Mouse (Mus musculus) stomach, postnatal 0 days (tissue): ENCODE measurements around the gene Zscan10. TPM values are rescaled to one million over a fixed set of nuclear protein-coding genes. Genes with fewer than 3 reads are reported as not detected.
A peak's percentile ranks its signal among the peaks of the same experiment; 100 is the strongest.

Source experiments
- ATAC-seq: fragments of 200-750 bp; cut with Nextera tagmentation; 2 replicates; pipeline ENCODE4 v1.8.0; 2017; ENCODE audit not compliant: low FRiP score, low TSS enrichment
- DNase-seq: peaks from one replicate; pipeline ENCODE4 v3.0.0-alpha.2; 2016; ENCODE audit warnings: low spot score
- H3K27ac ChIP-seq: fragments of 300-500 bp; sonication (generic); replicated peaks from 2 replicates; pipeline ENCODE4 v1.5.1; 2014; ENCODE audit warnings: mild to moderate bottlenecking, control low read depth
- H3K27me3 ChIP-seq: fragments of 300-500 bp; sonication (generic); 2 replicates; pipeline ENCODE4 v1.6.1; 2014; ENCODE audit warnings: low read length; ENCODE audit not compliant: control insufficient read depth, insufficient read depth
- H3K36me3 ChIP-seq: fragments of 300-500 bp; sonication (generic); 2 replicates; pipeline ENCODE4 v1.6.1; 2014; ENCODE audit warnings: low read length, mixed read lengths; ENCODE audit not compliant: control insufficient read depth, insufficient read depth
- H3K4me1 ChIP-seq: fragments of 300-500 bp; sonication (generic); replicated peaks from 2 replicates; pipeline ENCODE4 v1.6.1; 2014; ENCODE audit warnings: antibody characterized with exemption; ENCODE audit not compliant: control insufficient read depth, insufficient read depth
- H3K4me2 ChIP-seq: fragments of 300-500 bp; sonication (generic); replicated peaks from 2 replicates; pipeline ENCODE4 v1.6.1; 2014; ENCODE audit warnings: low read depth, mild to moderate bottlenecking, control low read depth, moderate library complexity
- H3K4me3 ChIP-seq: fragments of 300-500 bp; sonication (generic); 2 replicates; pipeline ENCODE4 v1.5.1; 2014; ENCODE audit warnings: low read depth, low read length, control low read depth
- H3K9ac ChIP-seq: fragments of 300-500 bp; sonication (generic); 2 replicates; pipeline ENCODE4 v1.6.1; 2014; ENCODE audit warnings: mild to moderate bottlenecking, low read length, control low read depth, mixed read lengths
- H3K9me3 ChIP-seq: fragments of 300-500 bp; sonication (generic); 2 replicates; pipeline ENCODE4 v1.6.1; 2016; ENCODE audit warnings: low read length; ENCODE audit not compliant: control insufficient read depth
- CTCF ChIP-seq: IDR thresholded peaks from 2 replicates; pipeline ENCODE4 v1.5.1; 2016; ENCODE audit warnings: antibody characterized with exemption, low read depth, mild to moderate bottlenecking, moderate library complexity
- EP300 ChIP-seq: optimal IDR thresholded peaks from 2 replicates; pipeline ENCODE3; 2016; ENCODE audit warnings: antibody characterized with exemption
- WGBS: fragments of 180-500 bp; shearing (Covaris S2); extraction: QIAGEN DNeasy Blood & Tissue Kit; methylation state at CpG from one replicate; pipeline ENCODE4 v1.1.7; 2014; 5-methylcytosine and 5-hydroxymethylcytosine counted together
- polyA plus RNA-seq: library from polyadenylated mRNA; unstranded; fragments of >200 nt; fragmentation: Nextera tagmentation; extraction: Ambion mirVana; gene quantifications from 2 replicates; pipeline ENCODE4 v1.2.1, GENCODE M21; 2015

The Zscan10 gene
- polyA plus RNA-seq, 1 experiment from 2014 or later: 0.05 TPM

DNA sequence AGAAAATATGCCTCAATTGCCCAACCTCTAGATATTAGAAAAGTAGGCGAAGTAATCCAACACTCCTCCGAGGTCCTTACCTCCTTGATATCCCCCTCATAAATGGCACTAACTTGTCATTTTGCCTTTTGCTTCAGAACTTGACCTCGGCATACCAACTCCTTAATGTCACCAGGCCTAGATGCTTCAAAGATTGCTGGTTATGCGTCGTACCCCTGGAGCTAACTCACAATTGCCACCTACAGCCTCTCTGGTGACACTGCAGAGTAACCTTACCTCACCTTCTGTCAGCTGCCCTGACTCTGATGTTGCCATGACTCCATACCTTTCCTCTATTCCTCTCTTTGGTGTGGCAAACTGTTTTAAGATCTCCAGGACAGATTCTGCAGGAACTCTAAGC is 33.9 kb upstream of the Zscan10 start:
- no peaks in the 10 kb centered on the region for H3K27me3 ChIP-seq
- H3K9me3 ChIP-seq: no peaks in the 10 kb centered on the region
- no peak overlapping the region for H3K9ac ChIP-seq
- WGBS: 43% methylated on average over 5 of the region's 5 CpGs
- ATAC-seq (no peak), DNase-seq (no peak)
- H3K27ac ChIP-seq: no peak overlapping the region
- H3K4me2 ChIP-seq: no peak overlapping the region
- H3K4me3 ChIP-seq: no peak overlapping the region
- H3K36me3 ChIP-seq: no peaks in the 10 kb centered on the region
- H3K4me1 ChIP-seq: no peaks in the 10 kb centered on the region
- TF ChIP-seq CTCF (peak; percentile 57), EP300 (no peak)

DNA sequence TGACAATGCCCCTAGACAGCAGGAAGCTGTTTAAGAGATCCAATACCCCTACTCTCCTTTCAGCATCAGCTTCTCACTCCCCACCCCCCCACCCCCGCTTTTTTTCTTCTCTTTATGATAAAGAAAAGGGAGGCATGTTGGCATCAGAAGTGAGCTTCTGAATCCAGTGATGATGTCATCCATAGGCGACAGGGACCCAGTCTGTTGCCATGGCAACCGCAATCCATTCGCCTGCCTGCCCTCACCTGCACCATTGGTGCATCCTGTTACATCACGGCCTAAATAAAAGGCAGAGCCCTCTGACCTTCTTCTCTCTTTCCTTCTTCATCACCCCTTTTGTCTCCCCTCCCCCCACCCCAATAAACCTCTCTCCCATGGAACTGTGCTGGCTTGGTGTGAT is 32.3 kb upstream of the Zscan10 start:
- DNase-seq: no peak
- TF ChIP-seq EP300 (no peak), CTCF (no peak)
- Histone ChIP-seq H3K9me3 (no peaks in the 10 kb centered on the region), H3K4me1 (no peaks in the 10 kb centered on the region), H3K9ac (no peak overlapping the region), H3K27ac (no peak overlapping the region), H3K36me3 (no peaks in the 10 kb centered on the region), H3K4me3 (no peak overlapping the region), H3K27me3 (no peaks in the 10 kb centered on the region), H3K4me2 (no peak overlapping the region)
- no peak for ATAC-seq
- 44% methylated on average over 5 of the region's 5 CpGs for WGBS

DNA sequence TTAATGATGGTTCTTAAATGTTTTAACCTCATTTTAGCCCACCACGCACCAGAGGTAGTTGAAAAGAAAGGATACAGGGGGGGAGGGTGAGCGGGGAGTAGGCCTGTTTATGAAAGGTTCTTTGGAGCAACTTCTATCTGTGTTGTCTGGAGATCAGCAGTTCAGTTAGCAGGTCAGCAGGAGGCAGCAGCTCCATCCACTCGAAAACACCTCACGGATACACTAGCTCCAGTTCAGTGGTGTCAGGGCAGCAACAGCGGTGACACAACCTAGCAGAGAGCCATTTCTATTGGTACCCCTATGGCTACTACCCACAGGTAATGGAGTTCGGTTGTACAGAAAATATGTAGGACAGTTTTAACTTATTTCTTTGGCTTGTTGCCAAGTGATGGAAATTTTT is 30.6 kb upstream of the Zscan10 start:
- ATAC-seq: peak; percentile 71
- Histone ChIP-seq H3K36me3 (peaks cover 2% of the 10 kb centered on the region; the same call in 1 of the 2 replicates), H3K9me3 (no peaks in the 10 kb centered on the region), H3K4me1 (no peaks in the 10 kb centered on the region), H3K4me2 (no peak overlapping the region), H3K27me3 (no peaks in the 10 kb centered on the region), H3K27ac (no peak overlapping the region), H3K9ac (no peak overlapping the region), H3K4me3 (no peak overlapping the region)
- WGBS: 28% methylated on average over 6 of the region's 6 CpGs
- TF ChIP-seq CTCF (peak; percentile 84), EP300 (no peak)
- DNase-seq: peak; percentile 62

DNA sequence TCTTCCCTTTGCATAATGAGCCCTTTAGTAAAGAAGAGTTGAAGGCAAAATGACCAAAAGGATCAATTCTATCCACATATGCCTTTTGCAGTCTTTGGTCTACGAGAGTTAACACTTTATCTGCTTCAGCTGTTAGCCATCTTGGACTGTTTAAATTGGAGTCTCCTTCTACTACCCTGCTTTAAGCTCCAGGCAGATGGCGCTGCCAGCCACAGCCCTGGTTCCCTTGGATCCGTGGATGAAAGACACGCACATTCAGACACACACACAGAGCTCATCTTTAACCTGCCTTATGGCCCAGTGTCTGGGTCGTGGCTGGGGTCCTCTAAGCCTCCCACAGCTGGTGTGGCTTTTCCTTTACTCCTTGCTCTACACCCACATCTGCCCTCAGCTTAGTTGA is 29.6 kb upstream of the Zscan10 start:
- DNase-seq (no peak), ATAC-seq (no peak)
- peaks cover 8% of the 10 kb centered on the region for H3K36me3 ChIP-seq
- no peaks in the 10 kb centered on the region for H3K4me1 ChIP-seq
- no peak overlapping the region for H3K27ac ChIP-seq
- no peak overlapping the region for H3K9ac ChIP-seq
- no peak overlapping the region for H3K4me3 ChIP-seq
- H3K27me3 ChIP-seq: no peaks in the 10 kb centered on the region
- H3K4me2 ChIP-seq: no peak overlapping the region
- 19% methylated on average over 5 of the region's 5 CpGs for WGBS
- TF ChIP-seq CTCF (peak; percentile 59), EP300 (no peak)
- no peaks in the 10 kb centered on the region for H3K9me3 ChIP-seq

DNA sequence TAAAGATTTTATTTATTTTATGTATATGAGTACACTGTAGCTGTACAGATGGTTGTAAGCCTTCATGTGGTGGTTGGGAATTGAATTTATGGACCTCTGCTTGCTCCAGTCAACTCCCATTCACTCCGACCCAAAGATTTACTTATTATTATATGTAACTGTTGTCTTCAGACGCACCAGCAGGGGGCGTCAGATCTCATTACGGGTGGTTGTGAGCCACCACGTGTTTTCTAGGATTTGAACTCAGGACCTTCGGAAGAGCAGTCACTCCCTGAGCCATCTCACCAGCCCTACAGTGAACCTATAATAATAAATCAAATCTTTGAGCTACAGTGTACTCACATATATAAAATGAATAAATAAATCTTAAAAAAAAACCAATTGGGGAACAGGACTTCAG is 28.6 kb upstream of the Zscan10 start:
- Histone ChIP-seq H3K9ac (no peak overlapping the region), H3K4me2 (no peak overlapping the region), H3K27ac (no peak overlapping the region), H3K27me3 (no peaks in the 10 kb centered on the region), H3K4me3 (no peak overlapping the region), H3K9me3 (no peaks in the 10 kb centered on the region), H3K36me3 (peaks cover 18% of the 10 kb centered on the region), H3K4me1 (no peaks in the 10 kb centered on the region)
- WGBS: 81% methylated on average over 6 of the region's 6 CpGs
- TF ChIP-seq EP300: no peak
- TF ChIP-seq CTCF: peak; percentile 50
- DNase-seq (no peak), ATAC-seq (no peak)

DNA sequence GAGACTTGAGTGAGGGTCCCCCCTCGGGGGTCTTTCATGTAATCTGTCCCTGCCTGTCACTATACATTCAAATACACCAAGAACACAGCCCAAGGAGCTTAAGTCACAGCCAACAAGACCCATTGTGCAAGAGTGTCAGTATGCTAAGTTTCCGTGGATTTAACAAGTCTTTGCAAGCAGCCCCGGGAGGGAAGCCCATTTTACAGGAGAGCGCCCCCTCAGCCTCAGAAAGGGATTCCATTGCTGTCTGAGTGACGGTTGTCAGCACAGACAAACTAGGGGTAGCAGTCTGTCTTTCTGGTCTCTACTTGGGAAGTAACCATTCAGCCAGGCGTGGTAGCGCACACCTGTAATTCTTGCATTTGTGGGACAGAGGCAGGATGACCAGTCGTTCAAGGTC is 26.5 kb upstream of the Zscan10 start:
- DNase-seq: no peak
- Histone ChIP-seq H3K4me3 (no peak overlapping the region), H3K4me2 (no peak overlapping the region), H3K36me3 (peaks cover 22% of the 10 kb centered on the region), H3K27me3 (no peaks in the 10 kb centered on the region), H3K4me1 (no peaks in the 10 kb centered on the region), H3K9me3 (no peaks in the 10 kb centered on the region), H3K27ac (no peak overlapping the region), H3K9ac (no peak overlapping the region)
- 91% methylated on average over 8 of the region's 8 CpGs for WGBS
- no peak for ATAC-seq
- TF ChIP-seq EP300: no peak
- no peak for TF ChIP-seq CTCF
